Mouse (Mus musculus): ENCODE data around the gene Skap2.

Skap2 gene

GRCm38 (mm10) chr6:52004995-52005394 lies 7.4 kb downstream of the Skap2 start:
- DNase-seq, result no peak

- peak; percentile 81 for DNase-seq
These were observed 9.7 kb downstream of the Skap2 start for GRCm38 (mm10) chr6:52002676-52003075.

- DNase-seq, result no peak
These were observed 13.2 kb downstream of the Skap2 start for GRCm38 (mm10) chr6:51999157-51999478.

GRCm38 (mm10) chr6:51998409-51999156 lies 13.8 kb downstream of the Skap2 start:
- DNase-seq, result peak; percentile 44

DNA sequence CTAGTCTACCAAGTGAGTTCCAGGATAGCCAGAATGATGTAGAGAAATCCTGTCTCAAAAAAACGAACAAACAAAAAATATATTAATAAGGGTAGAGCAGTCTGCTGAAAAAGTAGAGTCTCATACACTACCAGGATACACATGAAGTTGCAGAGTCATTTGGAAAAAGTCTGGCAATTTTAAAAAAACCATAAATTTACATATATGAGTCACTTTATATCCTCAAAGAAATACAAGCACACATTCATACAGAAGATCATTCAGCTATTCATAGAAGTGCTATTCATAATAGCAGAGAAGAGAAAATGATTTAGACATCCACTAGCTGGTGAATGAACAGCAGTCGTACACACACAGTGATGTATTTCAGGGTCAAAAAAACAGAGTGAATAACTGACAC lies 24.4 kb downstream of the Skap2 start:
- no peak for DNase-seq

DNA sequence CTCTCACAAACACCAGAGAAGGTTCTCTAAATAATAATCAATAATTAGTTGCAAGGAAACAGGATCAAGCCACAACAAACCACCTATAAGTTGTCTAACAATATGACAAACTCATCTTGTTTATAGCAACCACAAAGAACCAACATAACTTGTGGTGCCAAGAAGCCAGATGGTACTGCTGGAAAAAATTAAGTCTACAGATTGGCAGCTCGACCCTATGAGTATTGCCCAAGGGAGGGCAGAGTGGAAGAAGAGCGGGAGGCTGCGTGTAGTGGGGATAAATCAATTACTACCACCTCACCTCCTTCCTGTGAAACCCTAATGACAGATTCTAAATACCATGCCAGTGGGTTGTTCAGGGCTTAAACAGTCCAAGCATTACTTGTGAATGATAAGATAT lies 34.7 kb downstream of the Skap2 start:
- no peak for DNase-seq

- no peak for DNase-seq
These were observed 36.6 kb downstream of the Skap2 start for GRCm38 (mm10) chr6:51975751-51976150.

DNA sequence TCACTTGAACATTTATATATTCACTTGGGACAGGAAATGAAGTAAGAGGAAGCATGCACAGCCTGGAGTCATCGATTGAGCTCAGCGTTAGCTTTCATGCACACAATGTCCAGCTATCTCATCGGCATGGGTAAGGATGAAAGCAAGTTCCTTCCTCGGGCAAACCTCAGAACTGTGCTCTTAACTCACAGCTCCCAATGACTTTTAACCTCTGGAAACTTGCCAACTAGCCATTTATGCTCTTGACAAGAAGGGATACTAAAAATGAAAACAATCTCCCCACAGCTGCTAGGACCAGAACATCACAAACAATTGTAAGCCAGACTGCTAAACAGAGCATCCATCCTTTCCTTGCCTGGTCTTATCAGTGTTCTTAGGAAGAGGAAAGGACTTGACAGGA lies 53.4 kb downstream of the Skap2 start:
- DNase-seq, result peak; percentile 15

- DNase-seq, result no peak
These were observed 56.1 kb downstream of the Skap2 start for GRCm38 (mm10) chr6:51956048-51956792.

DNA sequence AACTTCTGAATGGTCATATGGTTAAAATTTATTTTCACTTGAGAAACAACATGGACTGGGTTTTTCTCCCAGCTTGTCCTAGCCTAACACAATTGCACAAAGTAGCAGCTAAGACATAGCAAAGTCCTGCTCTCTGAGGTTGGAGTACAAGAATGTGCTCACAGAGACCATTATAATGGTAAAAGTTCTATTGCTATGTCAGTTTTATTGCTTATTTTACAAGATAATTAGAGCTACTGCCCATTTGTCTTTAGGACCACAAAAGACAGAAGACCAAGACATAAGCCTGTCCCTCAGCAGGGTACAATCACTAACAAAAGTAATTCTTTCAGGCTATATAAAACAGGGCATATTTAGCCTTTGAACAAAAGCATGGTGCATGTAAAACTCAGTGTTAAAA lies 64.7 kb downstream of the Skap2 start:
- DNase-seq, result no peak

DNA sequence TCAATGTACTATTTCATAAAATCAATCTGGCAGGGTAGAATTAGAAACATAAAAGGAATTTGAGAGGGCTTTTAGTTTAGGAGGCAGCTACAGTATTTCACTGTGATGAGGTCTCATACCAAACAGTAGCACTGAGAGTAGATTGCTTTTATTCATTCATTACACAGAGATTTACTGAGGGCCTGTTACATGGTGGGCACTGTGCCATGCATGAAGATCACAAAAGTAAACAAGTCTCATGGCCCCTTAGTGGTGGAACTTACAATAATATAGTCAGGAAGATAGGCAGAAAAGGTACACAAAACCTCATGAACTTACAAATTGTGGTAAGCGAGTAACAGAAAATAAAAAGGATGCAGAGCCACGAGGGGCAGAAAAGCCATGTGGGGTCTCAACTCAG lies 67.4 kb downstream of the Skap2 start:
- no peak for DNase-seq

GRCm38 (mm10) chr6:51933998-51934397 lies 78.4 kb downstream of the Skap2 start:
- no peak for DNase-seq

GRCm38 (mm10) chr6:51933034-51933611 lies 79.2 kb downstream of the Skap2 start:
- no peak for DNase-seq

GRCm38 (mm10) chr6:51927101-51927500 lies 85.2 kb downstream of the Skap2 start:
- DNase-seq, result no peak

- no peak for DNase-seq
These were observed 90.5 kb downstream of the Skap2 start for GRCm38 (mm10) chr6:51921831-51922230.

DNA sequence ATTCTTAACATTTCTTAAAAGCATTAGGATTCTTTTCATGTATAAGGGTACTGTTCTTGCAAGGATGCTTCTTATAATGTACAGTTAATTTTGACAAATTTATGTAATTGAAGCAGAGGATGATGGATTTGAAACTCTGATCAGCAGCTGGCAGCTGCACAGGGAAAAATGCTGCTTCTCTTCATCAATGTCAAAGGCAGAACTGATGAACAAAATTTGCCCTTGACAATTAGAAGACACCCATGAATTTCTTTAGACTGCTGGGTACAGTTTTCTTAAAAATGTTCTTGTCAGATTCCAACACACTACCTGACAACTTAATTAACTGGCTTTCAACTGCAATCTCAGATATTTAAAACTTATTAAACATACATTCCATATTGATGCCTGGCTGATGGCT lies 103.9 kb downstream of the Skap2 start:
- DNase-seq, result no peak

DNA sequence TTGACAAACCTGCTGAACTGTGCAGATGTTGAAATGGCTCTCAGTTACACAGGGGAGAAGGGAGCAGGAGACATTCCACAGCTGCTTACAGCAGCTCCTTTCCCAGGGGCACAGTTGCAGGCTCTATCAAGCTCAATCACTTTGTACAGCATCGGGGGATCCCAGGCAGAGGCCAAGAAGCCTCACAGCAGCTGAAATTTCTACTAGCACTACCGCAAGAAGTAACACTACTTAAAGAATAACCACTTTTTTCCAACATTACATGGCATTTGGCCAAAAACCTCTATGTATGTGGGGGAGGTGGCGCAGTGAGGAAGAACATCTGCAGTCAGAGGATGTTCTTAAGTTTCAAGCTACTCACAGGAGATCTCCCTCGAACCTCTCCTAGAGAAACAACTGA lies 106.7 kb downstream of the Skap2 start:
- no peak for DNase-seq

- DNase-seq, result no peak
These were observed 110.8 kb downstream of the Skap2 start for GRCm38 (mm10) chr6:51901544-51901943.

DNA sequence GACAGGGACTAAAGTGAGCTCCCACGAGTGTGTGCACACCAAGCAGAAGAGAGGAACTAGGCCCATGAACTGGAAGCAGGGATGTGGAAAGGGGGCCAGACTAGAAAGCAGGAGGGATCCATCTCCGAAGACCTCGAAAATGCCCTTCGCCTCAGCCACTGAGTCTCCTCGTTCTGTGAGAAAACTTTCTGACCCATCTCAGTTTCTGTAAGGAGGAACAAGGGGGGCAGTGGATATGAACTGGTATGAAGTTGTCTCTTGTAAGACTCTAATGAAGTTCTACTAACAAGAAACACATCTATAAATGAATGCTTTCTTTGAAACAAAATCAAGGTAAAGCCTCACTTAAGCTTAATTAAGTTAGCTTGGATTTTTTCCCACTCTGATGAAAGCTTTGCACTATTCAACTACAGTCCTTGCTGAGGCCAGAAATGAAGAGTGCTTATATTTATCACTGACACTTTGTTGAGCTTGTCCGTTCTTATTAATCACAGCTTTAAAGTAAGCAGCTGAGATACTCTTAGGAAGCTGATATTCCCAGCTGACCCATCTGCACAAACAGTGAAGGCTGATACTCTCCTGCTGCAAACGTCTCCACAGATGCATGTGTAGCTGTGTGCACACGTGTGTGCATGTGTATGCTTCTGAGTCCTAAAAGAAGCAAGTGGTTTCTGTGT lies 113.9 kb downstream of the Skap2 start:
- no peak for DNase-seq

DNA sequence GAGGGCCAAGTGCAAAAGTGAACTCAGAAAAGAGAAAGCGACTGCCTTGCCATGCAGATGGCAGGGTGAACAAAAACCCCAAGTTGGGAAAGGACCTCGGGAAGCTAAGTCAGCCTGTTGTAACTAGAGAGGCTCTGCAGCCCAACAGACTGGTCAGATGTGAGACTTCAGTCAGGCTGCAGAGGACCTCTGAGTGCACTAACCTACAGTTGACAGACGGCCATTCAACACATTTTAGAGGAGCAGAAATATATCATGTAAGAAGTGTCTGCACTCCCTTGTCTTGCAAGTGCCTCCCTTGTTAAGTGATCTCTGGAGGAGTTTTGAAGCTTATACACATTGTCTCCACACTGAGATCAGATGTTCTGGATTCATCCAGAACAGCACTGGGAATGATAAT lies 116.6 kb downstream of the Skap2 start:
- DNase-seq, result no peak

- DNase-seq, result no peak
These were observed 117.6 kb downstream of the Skap2 start for GRCm38 (mm10) chr6:51894717-51895116.

DNA sequence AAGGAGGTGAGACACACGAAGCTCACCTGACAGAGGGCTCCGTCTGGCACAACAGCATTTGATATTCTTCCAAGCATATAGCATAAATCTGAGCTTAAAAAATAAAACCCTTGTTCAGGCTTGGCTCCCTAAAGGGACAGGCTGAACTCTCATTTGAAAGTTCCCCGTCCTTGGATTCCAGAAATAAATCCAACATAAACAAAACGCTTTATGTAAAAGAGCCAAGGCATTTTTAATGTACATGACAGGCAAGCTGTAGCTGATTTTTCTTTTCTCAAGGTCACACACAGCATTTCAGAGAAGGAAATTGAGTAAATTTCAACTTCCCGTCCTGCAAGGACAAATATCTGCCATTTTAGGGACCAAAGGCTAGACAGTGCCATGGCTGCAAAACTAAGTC lies 122.0 kb downstream of the Skap2 start:
- no peak for DNase-seq

GRCm38 (mm10) chr6:51889824-51890223 lies 122.5 kb downstream of the Skap2 start:
- no peak for DNase-seq

Data from kidney, postnatal 14 days (tissue).